Comparison of ENCODE assay signal across 40 mouse cellular contexts in the genomic region with DNA sequence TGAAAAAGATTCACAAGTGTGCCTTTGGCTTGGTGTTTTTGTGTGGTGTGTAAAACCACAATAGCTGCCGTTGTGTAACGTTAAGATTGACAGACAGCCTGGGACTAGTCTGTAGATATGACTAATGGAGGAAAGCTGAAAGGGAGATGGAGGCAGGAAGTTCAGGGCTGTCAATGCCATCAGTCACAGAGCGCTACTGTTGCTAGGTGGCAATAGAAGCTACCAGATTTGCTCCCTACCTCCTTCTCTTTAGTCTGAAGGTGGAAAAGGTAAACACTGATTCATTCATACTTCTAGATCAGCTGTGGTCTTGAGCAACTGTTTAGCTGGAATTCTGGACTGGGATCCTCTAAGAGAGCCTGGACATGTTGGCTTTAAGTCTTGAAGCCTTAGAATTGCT. TPM values are rescaled to one million over a fixed set of nuclear protein-coding genes. Genes with fewer than 3 reads are reported as not detected.
DNase-seq lines count a peak whose midpoint lies in the region; ATAC-seq lines count a peak whose summit lies in the region.
"Had no signal": no experiment of that assay in that cellular context is flagged by ENCODE, and none has a peak within 500 bp of the region (broad histone marks: within the 10 kb centered on the region; RNA-seq: fewer than 3 reads in every experiment).

No protein-coding gene starts in this region.

- no peaks in the 10 kb centered on the region for H3K4me1 ChIP-seq in lung, embryonic 15.5 days
- H3K4me1 ChIP-seq: hindbrain, embryonic 12.5 days; limb, embryonic 10.5 days; limb, embryonic 15.5 days; liver, embryonic 13.5 days; midbrain, embryonic 12.5 days; neural tube, embryonic 12.5 days had no signal

- WGBS in lung, embryonic 15.5 days = 72% methylated on average over 3 of the region's 3 CpGs

- no peak for DNase-seq in lung, postnatal 25 days (ENCODE audit: low spot score)
- peak; percentile 17 for DNase-seq in c-Kit-positive CD71-negative TER-119-negative erythroid progenitor cells, embryonic 14.5 days (ENCODE audit: low read depth)
- DNase-seq in testis, postnatal 14 days (ENCODE audit: low spot score) = no peak
- DNase-seq: adrenal gland, postnatal 10 days; cerebellum, adult 11-12 months; cerebellum, adult 9-11 months; gastrocnemius, postnatal 10 days; heart, postnatal 36 days; kidney, adult 9 months; kidney, postnatal 10 days; liver, embryonic 13.5 days; right cerebral cortex, adult 18-20 months; spleen, adult 18-20 months; thymus, postnatal 25 days had no signal

- no peaks in the 10 kb centered on the region for H3K9me3 ChIP-seq in lung, embryonic 15.5 days
- H3K9me3 ChIP-seq: G1E; hindbrain, embryonic 12.5 days; limb, embryonic 10.5 days; limb, embryonic 15.5 days; liver, embryonic 13.5 days; midbrain, embryonic 12.5 days; neural tube, embryonic 12.5 days had no signal

- ATAC-seq in lung, embryonic 15.5 days (ENCODE audit: borderline replicate concordance, extremely low read depth, low FRiP score, low TSS enrichment) = no peak
- ATAC-seq in megakaryocyte progenitor cell, adult 5-6 weeks (replicated peaks; ENCODE audit: poor library complexity) = peak; percentile 60
- ATAC-seq in activated CD4-positive, CD25-positive, alpha-beta regulatory T cell, adult 4 months = no peak
- ATAC-seq in CD4-positive, CD25-positive, alpha-beta regulatory T cell, adult 4 months = no peak
- ATAC-seq: forebrain, embryonic 16.5 days; hindbrain, postnatal 0 days; intestine, postnatal 0 days had no signal

- no peak overlapping the region for H3K9ac ChIP-seq in lung, embryonic 15.5 days
- H3K9ac ChIP-seq: hindbrain, embryonic 12.5 days; limb, embryonic 15.5 days; liver, embryonic 13.5 days; midbrain, embryonic 12.5 days; neural tube, embryonic 12.5 days had no signal

- H3K27ac ChIP-seq in lung, embryonic 15.5 days = peak overlapping the region; percentile 60
- H3K27ac ChIP-seq: hindbrain, embryonic 12.5 days; hindbrain, postnatal 0 days; limb, embryonic 10.5 days; limb, embryonic 15.5 days; liver, embryonic 13.5 days; midbrain, embryonic 12.5 days; neural tube, embryonic 12.5 days had no signal

- H3K27me3 ChIP-seq in lung, embryonic 15.5 days = no peaks in the 10 kb centered on the region
- H3K27me3 ChIP-seq: hindbrain, embryonic 12.5 days; limb, embryonic 15.5 days; liver, embryonic 13.5 days; neural tube, embryonic 12.5 days had no signal

- H3K4me2 ChIP-seq in lung, embryonic 15.5 days = no peak overlapping the region
- H3K4me2 ChIP-seq: heart, embryonic 11.5 days; hindbrain, embryonic 12.5 days; limb, embryonic 15.5 days; liver, embryonic 13.5 days; midbrain, embryonic 12.5 days; neural tube, embryonic 12.5 days had no signal

- no peaks in the 10 kb centered on the region for H3K36me3 ChIP-seq in lung, embryonic 15.5 days
- H3K36me3 ChIP-seq: G1E; hindbrain, embryonic 12.5 days; limb, embryonic 10.5 days; limb, embryonic 15.5 days; liver, embryonic 13.5 days; midbrain, embryonic 12.5 days; neural tube, embryonic 12.5 days had no signal

- no peak overlapping the region for H3K4me3 ChIP-seq in lung, embryonic 15.5 days
- H3K4me3 ChIP-seq: erythroblast, embryonic 14.5 days; hindbrain, embryonic 12.5 days; limb, embryonic 10.5 days; limb, embryonic 15.5 days; liver, embryonic 13.5 days; megakaryocyte, embryonic 14.5 days; midbrain, embryonic 12.5 days; myocyte; neural tube, embryonic 12.5 days had no signal

RNA-seq across cellular contexts. Expression of a gene that starts 44.3 kb away (rescaled TPM):
- not detected in 2 replicates for polyA plus RNA-seq in lung, embryonic 15.5 days (2015; fragmentation: Nextera tagmentation; extraction: Ambion mirVana)
- total RNA-seq in megakaryocyte progenitor cell, adult 5-6 weeks (2015) = not detected in 2 replicates
- not detected in 2 replicates for total RNA-seq in megakaryocyte progenitor cell, adult 5-6 weeks (2017)
- not detected for polyA plus RNA-seq in activated CD4-positive, CD25-positive, alpha-beta regulatory T cell, adult 4 months (2017; shearing (Covaris generic))
- polyA plus RNA-seq in CD4-positive, CD25-positive, alpha-beta regulatory T cell, adult 4 months (2017; shearing (Covaris generic)) = not detected
- total RNA-seq: adrenal gland, postnatal 10 days; gastrocnemius, postnatal 10 days; heart, postnatal 36 days; hindbrain, postnatal 0 days; left cerebral cortex, postnatal 10 days; midbrain, postnatal 0 days had no signal
- polyA plus RNA-seq: C2C12; cortical plate, adult 2 months; embryonic facial prominence, embryonic 14.5 days; erythroblast, embryonic 14.5 days; forebrain, embryonic 11.5 days; forebrain, embryonic 16.5 days; G1E; gonadal fat pad, adult 2 months; heart, embryonic 11.5 days; heart, embryonic 16.5 days; hindbrain, embryonic 12.5 days; hindbrain, postnatal 0 days; intestine, postnatal 0 days; large intestine, adult 2 months; limb, embryonic 10.5 days; limb, embryonic 15.5 days; liver, embryonic 13.5 days; midbrain, embryonic 12.5 days; midbrain, postnatal 0 days; myocyte; neural tube, embryonic 12.5 days had no signal
